Mouse (Mus musculus): ENCODE measurements at regions not wholly inside any gene's neighbourhood (a gene's known extent, or its start where the extent isn't known, plus 50 kb on each side); places are given as distances from the start of the nearest gene placed in this dataset.

DNA sequence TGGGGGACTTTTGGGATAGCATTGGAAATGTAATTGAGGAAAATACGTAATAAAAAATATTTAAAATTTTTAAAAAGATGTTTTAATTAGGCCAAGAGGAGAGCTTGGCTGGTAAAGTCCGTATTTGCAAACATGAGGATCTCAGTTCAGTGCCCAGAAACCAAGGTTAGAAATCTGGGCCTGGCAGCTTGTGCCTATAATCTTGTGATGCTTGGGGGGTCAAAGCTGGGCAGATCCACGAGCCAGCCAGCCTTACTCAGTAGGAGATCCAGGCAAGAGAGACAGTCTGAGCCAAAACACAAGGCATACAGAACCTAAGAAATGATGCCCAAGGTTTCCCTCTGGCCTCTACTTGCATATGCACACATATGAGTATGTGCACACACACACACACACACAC is 54.1 kb upstream of the Cxadr start:
- no peak for ATAC-seq (ENCODE audit: extremely low read depth, insufficient number of reproducible peaks, low FRiP score, poor library complexity, severe bottlenecking)
- H3K4me3 ChIP-seq (ENCODE audit: low read depth, low read length): no peak overlapping the region
- no peak for TF ChIP-seq POLR2AphosphoS5 (IDR thresholded peaks at IDR 0.05; ENCODE audit: insufficient replicate concordance, low read depth, low read length)
- TF ChIP-seq TAL1 (conservative IDR thresholded peaks at IDR 0.05; ENCODE audit: low read depth, low read length): no peak
- TF ChIP-seq GATA1 (IDR thresholded peaks at IDR 0.05; ENCODE audit: borderline replicate concordance, low read length): no peak
- TF ChIP-seq CTCF (IDR thresholded peaks at IDR 0.05; ENCODE audit: low read depth, low read length): no peak
- no peak for DNase-seq (ENCODE audit: low spot score)
- H3K27me3 ChIP-seq (ENCODE audit: insufficient read depth, low read length): no peaks in the 10 kb centered on the region
- no peaks in the 10 kb centered on the region for H3K4me1 ChIP-seq (ENCODE audit: insufficient read depth, low read depth, low read length)
- H3K36me3 ChIP-seq (replicated peaks): no peaks in the 10 kb centered on the region
- peaks cover 23% of the 10 kb centered on the region for H3K9me3 ChIP-seq (replicated peaks)

DNA sequence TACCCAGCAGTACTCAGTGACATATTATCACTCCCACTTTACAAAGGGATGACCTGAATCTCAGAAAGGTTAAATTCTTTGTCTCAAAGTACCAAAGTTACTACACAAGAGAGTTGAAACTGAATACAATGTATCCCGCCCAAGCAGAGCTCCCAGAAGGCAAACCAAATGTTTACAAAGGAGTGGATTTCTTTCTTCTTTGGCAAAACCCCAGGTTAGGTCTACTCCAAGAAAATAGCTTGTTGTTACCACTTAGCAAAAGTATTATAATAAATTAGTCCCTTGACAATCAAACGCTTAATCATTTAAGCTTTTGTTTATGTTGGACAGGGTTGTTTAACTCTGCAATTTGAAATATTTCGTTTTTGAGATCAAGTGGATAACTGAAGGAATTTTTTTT is 58.6 kb upstream of the Cxadr start:
- H3K4me3 ChIP-seq (ENCODE audit: low read depth, low read length): no peak overlapping the region
- TF ChIP-seq GATA2 (IDR thresholded peaks at IDR 0.05; ENCODE audit: borderline replicate concordance, low read depth, low read length) (no peak), GATA1 (IDR thresholded peaks at IDR 0.05; ENCODE audit: borderline replicate concordance, low read length) (no peak)
- no peak for ATAC-seq (ENCODE audit: extremely low read depth, insufficient number of reproducible peaks, low FRiP score, poor library complexity, severe bottlenecking)

DNA sequence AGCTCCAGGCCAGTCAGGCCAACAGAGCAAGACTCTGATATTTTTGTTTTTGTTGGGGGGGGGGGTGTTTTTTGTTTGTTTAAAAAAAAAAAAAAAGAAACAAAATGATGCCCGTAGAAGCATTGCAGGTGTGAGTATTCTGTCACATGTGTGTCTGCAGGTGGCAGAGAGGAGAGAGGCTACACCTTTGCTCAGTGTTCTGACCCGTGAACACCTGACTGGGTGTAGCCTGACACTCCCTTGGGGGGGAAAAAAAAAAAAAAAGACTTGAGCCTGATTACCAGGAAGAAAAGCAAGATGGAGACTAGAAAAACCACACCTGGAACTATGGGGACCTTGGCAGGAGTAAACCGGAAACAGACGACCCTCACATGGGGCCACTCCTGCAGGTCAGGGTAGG is 61.1 kb upstream of the Cxadr start:
- H3K9me3 ChIP-seq (replicated peaks): peaks cover 32% of the 10 kb centered on the region
- no peaks in the 10 kb centered on the region for H3K4me1 ChIP-seq (ENCODE audit: insufficient read depth, low read depth, low read length)
- DNase-seq (ENCODE audit: low spot score) (no peak), ATAC-seq (ENCODE audit: extremely low read depth, insufficient number of reproducible peaks, low FRiP score, poor library complexity, severe bottlenecking) (no peak)
- no peaks in the 10 kb centered on the region for H3K27me3 ChIP-seq (ENCODE audit: insufficient read depth, low read length)
- H3K4me3 ChIP-seq (ENCODE audit: low read depth, low read length): no peak overlapping the region
- H3K36me3 ChIP-seq (replicated peaks): no peaks in the 10 kb centered on the region
- TF ChIP-seq GATA1 (IDR thresholded peaks at IDR 0.05; ENCODE audit: borderline replicate concordance, low read length): no peak
- TF ChIP-seq CTCF (IDR thresholded peaks at IDR 0.05; ENCODE audit: low read depth, low read length): no peak
- no peak for TF ChIP-seq TAL1 (conservative IDR thresholded peaks at IDR 0.05; ENCODE audit: low read depth, low read length)
- no peak for TF ChIP-seq GATA2 (IDR thresholded peaks at IDR 0.05; ENCODE audit: borderline replicate concordance, low read depth, low read length)
- TF ChIP-seq POLR2AphosphoS5 (IDR thresholded peaks at IDR 0.05; ENCODE audit: insufficient replicate concordance, low read depth, low read length): no peak

More for the DNA sequence above, 58.6 kb upstream of the Cxadr start:
- peaks cover 33% of the 10 kb centered on the region for H3K9me3 ChIP-seq (replicated peaks)
- DNase-seq (ENCODE audit: low spot score): no peak
- H3K4me1 ChIP-seq (ENCODE audit: insufficient read depth, low read depth, low read length): no peaks in the 10 kb centered on the region
- no peaks in the 10 kb centered on the region for H3K36me3 ChIP-seq (replicated peaks)
- no peaks in the 10 kb centered on the region for H3K27me3 ChIP-seq (ENCODE audit: insufficient read depth, low read length)

DNA sequence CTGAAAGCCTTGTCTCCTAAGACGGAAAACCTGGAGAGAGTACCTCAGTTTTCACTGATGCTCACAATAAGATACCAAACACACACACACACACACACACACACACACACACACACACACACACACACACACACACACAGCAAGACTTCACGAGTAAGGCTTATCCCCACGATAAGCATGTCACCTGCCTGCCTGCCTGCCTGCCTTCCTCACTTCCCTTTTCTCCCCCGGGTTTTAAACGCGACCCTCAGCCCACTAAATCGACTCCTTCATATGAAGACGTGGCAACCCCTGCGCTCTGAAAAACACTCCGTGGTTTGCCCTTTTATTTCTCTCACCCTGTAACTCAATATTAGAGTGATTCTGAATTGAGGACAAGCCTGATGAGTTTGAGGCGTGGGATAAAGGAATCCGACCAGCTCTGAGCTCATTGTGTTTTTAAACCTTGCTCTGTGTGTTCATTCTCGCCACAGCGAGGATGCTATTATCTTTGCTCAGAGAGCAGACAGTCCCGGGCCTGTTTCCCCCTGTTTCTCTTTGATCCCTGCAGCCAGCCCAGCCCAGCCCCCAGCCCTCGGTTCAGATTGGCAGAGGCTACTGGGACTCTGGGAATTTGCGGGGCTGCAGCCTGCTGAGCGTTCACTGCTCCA is 63.1 kb upstream of the Cxadr start:
- H3K27me3 ChIP-seq (ENCODE audit: insufficient read depth, low read length): no peaks in the 10 kb centered on the region

DNA sequence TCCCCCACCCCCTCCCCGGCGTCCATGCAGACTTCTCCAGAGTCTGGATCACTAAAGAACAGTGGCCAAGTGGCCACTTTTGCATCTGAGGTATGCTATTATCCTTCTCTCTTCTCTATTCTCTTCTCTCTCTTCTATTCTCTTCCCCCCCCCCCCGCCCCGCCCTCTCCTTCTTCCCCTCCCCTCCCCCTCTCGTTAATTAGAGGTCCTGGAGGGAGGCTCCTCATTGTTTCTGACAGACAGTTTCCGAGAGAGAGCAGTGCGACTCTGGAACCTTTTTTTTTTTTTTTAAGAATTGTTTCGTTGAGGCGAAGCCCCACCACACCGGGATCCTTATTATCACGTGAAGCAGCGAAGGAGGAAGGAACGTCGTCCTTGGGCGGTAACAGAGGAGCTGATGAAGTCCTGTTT is 63.6 kb upstream of the Cxadr start:
- no peaks in the 10 kb centered on the region for H3K27me3 ChIP-seq (ENCODE audit: insufficient read depth, low read length)
- ATAC-seq (ENCODE audit: extremely low read depth, insufficient number of reproducible peaks, low FRiP score, poor library complexity, severe bottlenecking): no peak
- no peaks in the 10 kb centered on the region for H3K36me3 ChIP-seq (replicated peaks)
- H3K4me1 ChIP-seq (ENCODE audit: insufficient read depth, low read depth, low read length): no peaks in the 10 kb centered on the region
- DNase-seq (ENCODE audit: low spot score): no peak
- H3K4me3 ChIP-seq (ENCODE audit: low read depth, low read length): no peak overlapping the region
- TF ChIP-seq TAL1 (conservative IDR thresholded peaks at IDR 0.05; ENCODE audit: low read depth, low read length) (no peak), GATA1 (IDR thresholded peaks at IDR 0.05; ENCODE audit: borderline replicate concordance, low read length) (no peak), POLR2AphosphoS5 (IDR thresholded peaks at IDR 0.05; ENCODE audit: insufficient replicate concordance, low read depth, low read length) (no peak), CTCF (IDR thresholded peaks at IDR 0.05; ENCODE audit: low read depth, low read length) (no peak), GATA2 (IDR thresholded peaks at IDR 0.05; ENCODE audit: borderline replicate concordance, low read depth, low read length) (no peak)
- H3K9me3 ChIP-seq (replicated peaks): peaks cover 32% of the 10 kb centered on the region

More for the DNA sequence above, 63.1 kb upstream of the Cxadr start:
- DNase-seq (ENCODE audit: low spot score): no peak
- Histone ChIP-seq H3K36me3 (replicated peaks) (no peaks in the 10 kb centered on the region), H3K4me1 (ENCODE audit: insufficient read depth, low read depth, low read length) (no peaks in the 10 kb centered on the region), H3K4me3 (ENCODE audit: low read depth, low read length) (no peak overlapping the region), H3K9me3 (replicated peaks) (peaks cover 32% of the 10 kb centered on the region)
- TF ChIP-seq GATA1 (IDR thresholded peaks at IDR 0.05; ENCODE audit: borderline replicate concordance, low read length) (no peak), TAL1 (conservative IDR thresholded peaks at IDR 0.05; ENCODE audit: low read depth, low read length) (no peak), CTCF (IDR thresholded peaks at IDR 0.05; ENCODE audit: low read depth, low read length) (no peak), POLR2AphosphoS5 (IDR thresholded peaks at IDR 0.05; ENCODE audit: insufficient replicate concordance, low read depth, low read length) (no peak), GATA2 (IDR thresholded peaks at IDR 0.05; ENCODE audit: borderline replicate concordance, low read depth, low read length) (no peak)
- ATAC-seq (ENCODE audit: extremely low read depth, insufficient number of reproducible peaks, low FRiP score, poor library complexity, severe bottlenecking): no peak

DNA sequence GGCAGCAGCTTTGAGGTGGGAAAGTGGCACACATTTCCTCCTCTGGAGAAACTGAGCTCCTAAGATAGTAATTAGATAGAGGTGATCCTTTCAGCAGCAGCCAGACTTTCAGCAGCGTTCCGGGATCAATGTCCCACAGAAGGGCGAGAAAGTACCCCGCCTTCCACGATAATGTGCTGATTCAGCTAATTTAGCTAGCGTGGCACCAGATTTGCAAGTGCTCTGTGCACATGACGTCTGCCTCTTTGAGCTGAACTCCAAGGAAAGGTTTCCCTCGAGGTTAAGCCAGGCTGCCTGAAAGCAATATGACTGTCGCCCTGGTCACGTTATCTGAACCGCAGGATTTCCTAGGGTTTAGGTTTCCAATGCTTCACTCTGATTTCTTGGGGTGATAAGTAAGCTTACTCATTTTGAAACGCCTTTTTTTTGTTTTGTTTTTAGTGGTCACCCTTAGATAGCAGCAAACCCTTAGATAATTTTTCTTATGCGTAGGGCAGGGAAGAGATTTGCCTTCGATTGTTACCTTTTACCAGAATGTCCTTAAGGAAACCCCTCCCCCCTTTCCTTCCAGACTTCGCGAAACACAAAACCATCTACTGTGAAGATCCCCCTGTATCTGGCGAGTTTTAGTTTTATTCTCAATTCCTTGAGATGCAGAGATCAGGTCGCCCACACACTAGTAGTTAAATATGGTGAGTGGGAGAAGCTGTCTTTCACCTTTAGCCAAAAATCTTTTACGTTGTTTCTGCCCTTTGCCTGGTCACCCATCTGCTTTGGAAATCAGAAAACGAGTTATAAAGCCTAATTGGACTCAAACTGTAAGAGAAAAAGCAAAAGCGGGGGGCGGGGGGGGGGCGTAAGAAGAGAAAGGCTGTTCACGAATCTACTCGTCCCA is 64.3 kb upstream of the Cxadr start:
- no peak for ATAC-seq (ENCODE audit: extremely low read depth, insufficient number of reproducible peaks, low FRiP score, poor library complexity, severe bottlenecking)
- H3K4me3 ChIP-seq (ENCODE audit: low read depth, low read length): no peak overlapping the region

More for the DNA sequence above, 64.3 kb upstream of the Cxadr start:
- TF ChIP-seq GATA2 (IDR thresholded peaks at IDR 0.05; ENCODE audit: borderline replicate concordance, low read depth, low read length): no peak
- TF ChIP-seq CTCF (IDR thresholded peaks at IDR 0.05; ENCODE audit: low read depth, low read length): no peak
- TF ChIP-seq POLR2AphosphoS5 (IDR thresholded peaks at IDR 0.05; ENCODE audit: insufficient replicate concordance, low read depth, low read length): no peak
- TF ChIP-seq GATA1 (IDR thresholded peaks at IDR 0.05; ENCODE audit: borderline replicate concordance, low read length): no peak
- TF ChIP-seq TAL1 (conservative IDR thresholded peaks at IDR 0.05; ENCODE audit: low read depth, low read length): no peak
- H3K27me3 ChIP-seq (ENCODE audit: insufficient read depth, low read length): no peaks in the 10 kb centered on the region
- DNase-seq (ENCODE audit: low spot score): no peak
- peaks cover 32% of the 10 kb centered on the region for H3K9me3 ChIP-seq (replicated peaks)
- no peaks in the 10 kb centered on the region for H3K4me1 ChIP-seq (ENCODE audit: insufficient read depth, low read depth, low read length)
- no peaks in the 10 kb centered on the region for H3K36me3 ChIP-seq (replicated peaks)

Measured in G1E (cell line).